Mouse (Mus musculus): ENCODE measurements around the gene Cog4. TPM values are rescaled to one million over a fixed set of nuclear protein-coding genes. Genes with fewer than 3 reads are reported as not detected.

Gene Cog4
- polyA plus RNA-seq, 1 experiment from 2014 or later: 75.6 TPM

DNA sequence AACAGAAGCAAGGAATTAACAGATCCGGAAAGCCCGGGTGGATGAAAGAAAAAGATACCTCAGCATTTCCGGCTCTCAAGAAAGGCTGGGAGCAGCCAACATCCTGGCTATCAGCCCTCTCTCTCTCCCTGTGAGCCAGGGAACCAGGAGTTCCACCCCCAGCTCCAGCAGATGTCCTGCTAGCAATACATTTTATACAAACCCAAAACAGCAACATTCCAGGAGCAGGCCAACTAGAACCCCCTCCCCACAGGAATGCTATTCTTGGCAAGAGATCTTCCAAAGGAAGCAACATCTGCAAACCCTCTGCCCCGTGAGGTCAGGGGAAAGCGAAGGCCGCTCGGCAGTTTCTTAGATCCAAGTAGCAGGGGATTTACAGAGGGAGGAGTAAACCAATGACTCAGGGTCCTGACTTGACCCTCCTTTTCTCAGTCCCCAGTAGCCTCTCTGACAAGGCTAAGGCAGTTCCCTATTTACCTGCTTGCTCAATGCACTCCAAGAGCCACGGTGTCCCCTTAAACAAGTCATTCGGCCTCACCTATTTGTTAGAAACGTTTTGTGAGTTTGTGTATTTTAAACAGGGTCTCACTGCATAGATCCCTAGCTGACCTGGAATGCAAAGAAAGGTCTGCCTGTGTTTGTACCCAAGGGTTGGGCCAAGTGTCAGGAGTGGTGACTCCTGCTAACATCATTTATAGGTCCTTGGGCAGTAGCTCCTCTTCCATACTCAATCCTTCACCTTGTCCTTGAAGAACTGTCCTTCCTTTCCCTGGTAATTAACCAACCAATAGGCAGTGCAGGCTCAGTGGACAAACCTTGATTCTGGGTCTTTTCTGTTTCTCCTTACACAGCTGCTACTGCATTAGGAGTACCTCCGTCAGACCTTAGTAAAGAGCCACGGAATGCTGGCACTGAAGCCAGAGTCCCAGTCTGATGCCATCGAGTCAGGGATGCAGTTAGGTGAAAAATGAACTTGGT, 37.6 kb upstream of the Cog4 start:
- H3K9ac ChIP-seq (replicated peaks; ENCODE audit: low read length): no peak overlapping the region
- no peak overlapping the region for H3K4me2 ChIP-seq (ENCODE audit: low read depth, low read length)
- no peak overlapping the region for H3K4me3 ChIP-seq (ENCODE audit: low read depth, low read length)
- ATAC-seq (replicated peaks; ENCODE audit: insufficient number of reproducible peaks, low FRiP score, low TSS enrichment, low read depth) (no peak), DNase-seq (ENCODE audit: low spot score) (peak; percentile 20)
- no peaks in the 10 kb centered on the region for H3K9me3 ChIP-seq (replicated peaks; ENCODE audit: control insufficient read depth, low read length)
- no peaks in the 10 kb centered on the region for H3K4me1 ChIP-seq (ENCODE audit: control insufficient read depth, insufficient read depth, low read length)
- H3K27ac ChIP-seq (replicated peaks; ENCODE audit: low read depth, low read length): no peak overlapping the region
- 48% methylated on average over 13 of the region's 13 CpGs for WGBS
- H3K36me3 ChIP-seq (replicated peaks; ENCODE audit: control insufficient read depth, insufficient read depth, low read depth, low read length): peaks cover 14% of the 10 kb centered on the region
- no peaks in the 10 kb centered on the region for H3K27me3 ChIP-seq (ENCODE audit: control insufficient read depth, insufficient read depth, low read length)

DNA sequence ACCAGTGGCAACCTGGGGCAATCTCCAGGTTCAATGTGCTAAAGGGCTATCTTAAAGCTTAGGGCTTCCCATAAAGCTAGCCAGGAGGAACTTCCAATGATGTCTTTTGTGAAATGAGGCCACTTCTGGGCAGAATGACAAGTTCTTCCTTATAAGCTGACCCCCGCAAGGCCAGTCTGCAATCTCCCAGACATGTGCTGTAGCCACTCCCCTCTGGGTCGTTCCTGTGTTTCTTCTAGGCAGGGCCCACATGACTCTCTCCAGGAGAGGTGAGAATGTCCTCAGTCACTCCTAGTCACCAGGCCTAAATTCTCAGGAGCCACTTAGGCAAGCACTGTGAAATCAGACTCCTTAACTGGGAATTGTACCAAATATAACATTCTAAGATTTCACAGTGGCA, 36.6 kb upstream of the Cog4 start:
- Histone ChIP-seq H3K4me2 (ENCODE audit: low read depth, low read length) (no peak overlapping the region), H3K9me3 (replicated peaks; ENCODE audit: control insufficient read depth, low read length) (no peaks in the 10 kb centered on the region), H3K27me3 (ENCODE audit: control insufficient read depth, insufficient read depth, low read length) (no peaks in the 10 kb centered on the region), H3K4me1 (ENCODE audit: control insufficient read depth, insufficient read depth, low read length) (no peaks in the 10 kb centered on the region), H3K27ac (replicated peaks; ENCODE audit: low read depth, low read length) (no peak overlapping the region), H3K9ac (replicated peaks; ENCODE audit: low read length) (no peak overlapping the region), H3K4me3 (ENCODE audit: low read depth, low read length) (no peak overlapping the region), H3K36me3 (replicated peaks; ENCODE audit: control insufficient read depth, insufficient read depth, low read depth, low read length) (peaks cover 23% of the 10 kb centered on the region)
- WGBS: 59% methylated on average over 2 of the region's 2 CpGs
- ATAC-seq (replicated peaks; ENCODE audit: insufficient number of reproducible peaks, low FRiP score, low TSS enrichment, low read depth) (no peak), DNase-seq (ENCODE audit: low spot score) (no peak)

DNA sequence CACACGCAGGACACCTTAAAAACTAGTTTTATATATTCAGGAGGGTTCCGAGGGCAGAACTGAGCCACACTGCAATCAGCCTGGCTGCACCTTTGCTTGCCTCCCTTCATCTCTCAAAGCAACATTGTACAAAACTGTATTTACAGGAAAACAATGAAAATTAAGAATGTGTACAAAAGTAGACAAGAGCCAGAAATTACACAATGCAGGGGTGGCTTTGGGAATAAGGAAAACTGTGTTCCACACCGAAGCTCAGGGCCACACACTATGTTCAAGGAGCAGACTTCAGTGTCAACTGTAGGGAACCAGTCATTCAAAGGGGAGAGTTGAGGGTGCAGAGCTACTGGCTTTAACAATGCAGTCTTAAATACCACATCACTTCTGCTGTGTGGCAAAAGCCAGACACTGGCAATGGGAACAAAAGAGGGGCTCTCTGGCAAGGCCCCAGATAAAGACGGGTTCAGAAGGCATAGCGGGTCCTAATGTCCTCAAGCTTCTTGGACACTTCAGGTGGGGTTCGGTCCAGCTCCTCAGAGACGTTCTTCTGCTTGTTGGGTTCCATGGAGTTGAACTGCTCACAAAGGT, 35.8 kb upstream of the Cog4 start:
- Histone ChIP-seq H3K27ac (replicated peaks; ENCODE audit: low read depth, low read length) (no peak overlapping the region), H3K27me3 (ENCODE audit: control insufficient read depth, insufficient read depth, low read length) (no peaks in the 10 kb centered on the region), H3K36me3 (replicated peaks; ENCODE audit: control insufficient read depth, insufficient read depth, low read depth, low read length) (peaks cover 24% of the 10 kb centered on the region), H3K9ac (replicated peaks; ENCODE audit: low read length) (no peak overlapping the region), H3K4me2 (ENCODE audit: low read depth, low read length) (no peak overlapping the region), H3K4me1 (ENCODE audit: control insufficient read depth, insufficient read depth, low read length) (no peaks in the 10 kb centered on the region), H3K4me3 (ENCODE audit: low read depth, low read length) (no peak overlapping the region), H3K9me3 (replicated peaks; ENCODE audit: control insufficient read depth, low read length) (no peaks in the 10 kb centered on the region)
- DNase-seq (ENCODE audit: low spot score): no peak
- ATAC-seq (replicated peaks; ENCODE audit: insufficient number of reproducible peaks, low FRiP score, low TSS enrichment, low read depth): no peak
- WGBS: 94% methylated on average over 7 of the region's 7 CpGs

DNA sequence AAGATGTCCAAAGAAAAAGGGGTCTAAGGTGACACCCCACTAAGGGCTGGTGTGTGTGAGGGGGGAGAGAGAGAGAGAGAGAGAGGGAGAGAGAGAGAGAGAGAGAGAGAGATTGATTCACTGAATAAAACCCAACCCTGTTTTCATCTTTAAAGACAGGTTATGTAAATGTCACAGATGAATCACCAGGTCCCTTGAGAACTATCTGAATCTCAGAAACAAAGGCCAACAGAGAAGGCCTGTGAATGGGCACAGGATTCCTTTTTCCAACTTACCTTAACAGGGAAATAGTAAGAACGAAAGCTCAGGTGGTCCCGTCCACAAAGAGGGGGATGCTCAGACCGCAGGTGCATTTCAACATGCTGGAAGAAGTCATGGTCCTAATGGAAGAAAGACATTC, 35.3 kb upstream of the Cog4 start:
- H3K36me3 ChIP-seq (replicated peaks; ENCODE audit: control insufficient read depth, insufficient read depth, low read depth, low read length): peaks cover 26% of the 10 kb centered on the region
- DNase-seq (ENCODE audit: low spot score): no peak
- no peak overlapping the region for H3K9ac ChIP-seq (replicated peaks; ENCODE audit: low read length)
- WGBS: 96% methylated on average over 3 of the region's 3 CpGs
- no peaks in the 10 kb centered on the region for H3K9me3 ChIP-seq (replicated peaks; ENCODE audit: control insufficient read depth, low read length)
- H3K27ac ChIP-seq (replicated peaks; ENCODE audit: low read depth, low read length): no peak overlapping the region
- H3K27me3 ChIP-seq (ENCODE audit: control insufficient read depth, insufficient read depth, low read length): no peaks in the 10 kb centered on the region
- ATAC-seq (replicated peaks; ENCODE audit: insufficient number of reproducible peaks, low FRiP score, low TSS enrichment, low read depth): no peak
- no peak overlapping the region for H3K4me3 ChIP-seq (ENCODE audit: low read depth, low read length)
- no peaks in the 10 kb centered on the region for H3K4me1 ChIP-seq (ENCODE audit: control insufficient read depth, insufficient read depth, low read length)
- H3K4me2 ChIP-seq (ENCODE audit: low read depth, low read length): no peak overlapping the region

DNA sequence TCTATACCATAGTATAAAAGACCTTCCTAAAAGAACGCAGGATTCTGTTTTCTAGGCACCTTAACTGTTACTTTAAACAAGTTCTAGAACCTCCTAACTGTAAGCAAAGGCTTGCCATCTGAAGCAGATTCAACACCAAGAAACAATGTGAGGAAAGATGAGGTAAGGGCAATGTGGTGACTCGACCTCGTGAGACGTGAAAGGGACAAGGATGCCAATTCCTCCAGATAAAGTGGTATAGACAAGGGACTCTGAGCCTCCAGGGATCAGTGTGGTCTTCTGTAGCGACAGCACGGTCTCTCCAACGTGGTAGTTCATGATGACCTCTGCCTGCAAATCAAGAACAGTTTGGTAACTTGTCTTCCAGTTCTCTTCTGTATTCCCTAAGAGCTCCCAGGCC, 34.6 kb upstream of the Cog4 start:
- 92% methylated on average over 7 of the region's 7 CpGs for WGBS
- DNase-seq (ENCODE audit: low spot score): no peak
- Histone ChIP-seq H3K9me3 (replicated peaks; ENCODE audit: control insufficient read depth, low read length) (no peaks in the 10 kb centered on the region), H3K4me3 (ENCODE audit: low read depth, low read length) (no peak overlapping the region), H3K4me2 (ENCODE audit: low read depth, low read length) (no peak overlapping the region), H3K36me3 (replicated peaks; ENCODE audit: control insufficient read depth, insufficient read depth, low read depth, low read length) (peaks cover 30% of the 10 kb centered on the region), H3K9ac (replicated peaks; ENCODE audit: low read length) (no peak overlapping the region), H3K27ac (replicated peaks; ENCODE audit: low read depth, low read length) (no peak overlapping the region), H3K4me1 (ENCODE audit: control insufficient read depth, insufficient read depth, low read length) (no peaks in the 10 kb centered on the region), H3K27me3 (ENCODE audit: control insufficient read depth, insufficient read depth, low read length) (no peaks in the 10 kb centered on the region)
- ATAC-seq (replicated peaks; ENCODE audit: insufficient number of reproducible peaks, low FRiP score, low TSS enrichment, low read depth): no peak

DNA sequence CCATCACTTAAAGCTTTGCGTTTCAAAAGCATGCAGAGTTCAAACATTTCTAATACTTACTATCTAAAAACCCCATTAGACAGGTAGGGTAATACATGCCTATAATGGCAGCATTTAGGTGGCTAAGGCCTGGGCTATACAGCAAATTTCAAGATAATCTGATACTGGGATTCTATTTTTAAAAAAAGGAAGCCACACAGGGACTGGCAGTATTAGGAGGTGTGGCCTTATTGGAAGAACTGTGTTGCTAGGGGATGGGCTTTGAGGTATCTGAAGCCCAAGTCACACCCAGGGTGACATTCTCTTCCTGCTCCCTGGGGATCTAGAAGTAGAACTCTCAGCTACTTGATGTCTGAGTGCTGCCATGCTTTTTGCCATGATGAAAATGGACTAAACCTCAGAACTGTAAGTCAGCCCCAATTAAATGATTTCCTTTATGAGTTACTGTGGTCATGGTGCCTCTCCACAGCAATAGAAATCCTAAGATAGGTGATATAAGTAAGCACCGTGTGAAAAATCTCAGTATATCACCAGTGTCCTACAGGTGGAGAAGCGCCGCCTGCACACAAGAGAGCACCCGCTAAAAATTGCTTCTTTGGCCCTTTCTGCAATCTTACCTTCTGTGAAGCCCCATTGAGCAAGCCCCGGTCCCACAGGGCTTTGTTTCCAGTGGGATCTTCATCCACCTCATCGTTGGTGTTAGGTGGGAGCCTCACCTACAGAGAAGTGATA, 33.9 kb upstream of the Cog4 start:
- H3K9ac ChIP-seq (replicated peaks; ENCODE audit: low read length): no peak overlapping the region
- H3K4me1 ChIP-seq (ENCODE audit: control insufficient read depth, insufficient read depth, low read length): no peaks in the 10 kb centered on the region
- H3K27ac ChIP-seq (replicated peaks; ENCODE audit: low read depth, low read length): no peak overlapping the region
- ATAC-seq (replicated peaks; ENCODE audit: insufficient number of reproducible peaks, low FRiP score, low TSS enrichment, low read depth): no peak
- no peaks in the 10 kb centered on the region for H3K9me3 ChIP-seq (replicated peaks; ENCODE audit: control insufficient read depth, low read length)
- 93% methylated on average over 7 of the region's 7 CpGs for WGBS
- H3K4me2 ChIP-seq (ENCODE audit: low read depth, low read length): no peak overlapping the region
- no peak for DNase-seq (ENCODE audit: low spot score)
- H3K27me3 ChIP-seq (ENCODE audit: control insufficient read depth, insufficient read depth, low read length): no peaks in the 10 kb centered on the region
- peaks cover 31% of the 10 kb centered on the region for H3K36me3 ChIP-seq (replicated peaks; ENCODE audit: control insufficient read depth, insufficient read depth, low read depth, low read length)
- H3K4me3 ChIP-seq (ENCODE audit: low read depth, low read length): no peak overlapping the region

DNA sequence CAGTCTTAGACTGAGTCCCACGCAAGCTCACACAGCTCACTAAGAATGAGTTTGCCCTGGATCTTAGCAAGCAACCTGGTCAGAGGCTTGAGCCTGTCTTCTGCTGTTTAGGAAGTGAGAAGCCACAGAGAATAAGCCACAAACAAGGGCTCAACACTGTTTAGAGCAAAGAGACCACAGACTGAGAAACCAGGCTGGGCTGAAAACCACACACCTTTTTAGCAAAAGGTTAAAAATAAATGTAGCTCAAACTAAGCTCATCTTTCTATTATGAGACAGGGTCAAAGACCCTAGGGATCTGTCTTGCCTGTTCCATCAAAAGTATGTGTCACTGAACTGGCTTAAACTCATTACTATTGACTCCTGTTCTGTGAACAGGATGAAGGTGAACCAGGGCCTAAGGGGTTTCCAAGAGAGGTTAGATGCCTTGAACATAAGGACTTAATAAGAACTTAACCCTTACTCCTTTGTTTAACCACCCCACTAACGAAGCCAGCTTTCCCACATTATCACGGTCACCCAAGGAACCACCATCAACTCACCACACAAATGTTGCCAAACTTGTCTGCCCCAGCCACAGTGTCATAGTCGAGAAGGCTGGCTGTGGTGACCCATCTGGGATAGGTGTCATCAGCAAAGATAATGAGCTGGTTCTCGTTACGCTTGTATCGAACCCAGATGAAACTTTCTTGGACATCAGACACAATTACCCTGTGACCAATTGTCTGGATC, 33.2 kb upstream of the Cog4 start:
- Histone ChIP-seq H3K36me3 (replicated peaks; ENCODE audit: control insufficient read depth, insufficient read depth, low read depth, low read length) (peaks cover 36% of the 10 kb centered on the region), H3K4me1 (ENCODE audit: control insufficient read depth, insufficient read depth, low read length) (no peaks in the 10 kb centered on the region), H3K4me2 (ENCODE audit: low read depth, low read length) (no peak overlapping the region), H3K27me3 (ENCODE audit: control insufficient read depth, insufficient read depth, low read length) (no peaks in the 10 kb centered on the region), H3K9me3 (replicated peaks; ENCODE audit: control insufficient read depth, low read length) (no peaks in the 10 kb centered on the region), H3K27ac (replicated peaks; ENCODE audit: low read depth, low read length) (no peak overlapping the region), H3K4me3 (ENCODE audit: low read depth, low read length) (no peak overlapping the region), H3K9ac (replicated peaks; ENCODE audit: low read length) (no peak overlapping the region)
- DNase-seq (ENCODE audit: low spot score) (no peak), ATAC-seq (replicated peaks; ENCODE audit: insufficient number of reproducible peaks, low FRiP score, low TSS enrichment, low read depth) (no peak)
- WGBS: 89% methylated on average over 7 of the region's 7 CpGs

Data from embryonic facial prominence, embryonic 11.5 days (tissue).